22 mouse cellular contexts compared by ENCODE assay signal in the genomic region with DNA sequence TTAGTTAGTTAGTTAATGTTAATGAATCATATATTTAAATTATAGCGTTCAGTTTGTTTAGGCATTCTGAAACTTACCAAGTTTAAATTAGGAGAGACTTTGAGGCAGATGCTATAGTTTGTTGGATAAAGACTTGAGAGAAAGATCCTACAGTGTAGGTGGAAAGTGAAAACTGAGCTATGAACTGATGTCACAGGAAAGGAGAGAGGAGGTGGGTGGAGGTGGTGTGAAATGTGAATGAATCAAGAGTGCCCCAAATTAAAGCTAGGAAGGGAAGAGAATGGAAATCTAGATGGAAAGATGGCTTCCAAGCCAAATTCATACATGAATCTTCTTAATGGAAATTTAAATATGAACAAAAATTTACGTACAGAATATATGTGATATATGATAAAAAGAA.
"Had no signal": no experiment of that assay in that cellular context is flagged by ENCODE, and none has a peak within 500 bp of the region (broad histone marks: within the 10 kb centered on the region; RNA-seq: fewer than 3 reads in every experiment).

No protein-coding gene starts in this region.

- DNase-seq: heart, postnatal 10 days; heart, postnatal 14 days; heart, postnatal 36 days; heart, postnatal 4 days; kidney, adult 11 months; kidney, adult 18-20 months; kidney, adult 2 months; kidney, adult 8-10 months; kidney, adult 9 months; kidney, postnatal 10 days; kidney, postnatal 14 days; kidney, postnatal 25 days; kidney, postnatal 36 days; kidney, postnatal 4 days; layer of hippocampus, adult 9-11 months; layer of hippocampus, postnatal 36 days had no signal

- ATAC-seq: hindbrain, embryonic 16.5 days; hindbrain, postnatal 0 days; inflammation-experienced regulatory T-cells, adult 6 months; intestine, embryonic 15.5 days; intestine, embryonic 16.5 days; intestine, postnatal 0 days had no signal
